Mouse (Mus musculus): ENCODE measurements around the gene Rrn3. TPM values are rescaled to one million over a fixed set of nuclear protein-coding genes. Genes with fewer than 3 reads are reported as not detected.

The Rrn3 gene
- polyA plus RNA-seq, 1 experiment from 2014 or later: 51.5 TPM

DNA sequence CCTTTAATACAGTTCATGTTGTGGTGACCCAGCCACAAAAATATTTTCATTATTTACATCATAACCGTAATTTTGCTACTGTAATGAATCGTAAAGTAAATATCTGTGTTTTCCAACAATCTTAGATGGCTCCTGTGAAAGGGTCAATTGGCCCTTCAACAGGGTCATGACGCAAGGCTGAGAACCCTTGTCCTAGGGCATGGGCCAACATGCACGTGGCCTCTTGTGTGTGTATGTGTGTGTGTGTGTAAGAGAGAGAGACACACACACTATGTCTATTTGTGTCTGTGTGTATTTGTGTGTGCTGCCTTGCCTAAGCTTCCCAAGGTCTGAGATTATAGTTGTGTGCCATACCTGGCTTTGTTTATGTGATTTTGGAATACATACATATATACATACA lies 27.1 kb downstream of the Rrn3 start:
- no peaks in the 10 kb centered on the region for H3K4me1 ChIP-seq (ENCODE audit: control insufficient read depth, insufficient read depth, low read length)
- H3K27me3 ChIP-seq (ENCODE audit: control insufficient read depth, insufficient read depth, low read length): no peaks in the 10 kb centered on the region
- no peak overlapping the region for H3K9ac ChIP-seq (ENCODE audit: low read length)
- H3K27ac ChIP-seq (ENCODE audit: low read length): no peak overlapping the region
- no peak overlapping the region for H3K4me3 ChIP-seq (ENCODE audit: low read length)
- no peaks in the 10 kb centered on the region for H3K9me3 ChIP-seq (replicated peaks; ENCODE audit: control insufficient read depth, low read length)
- WGBS: 91% methylated on average over 4 of the region's 4 CpGs
- ATAC-seq (replicated peaks; ENCODE audit: extremely low read depth, insufficient read depth, low FRiP score): no peak
- peaks cover 62% of the 10 kb centered on the region for H3K36me3 ChIP-seq (ENCODE audit: control insufficient read depth, insufficient read depth)
- H3K4me2 ChIP-seq (ENCODE audit: low read depth, low read length): no peak overlapping the region

- ATAC-seq (replicated peaks; ENCODE audit: extremely low read depth, insufficient read depth, low FRiP score): no peak
- peaks cover 67% of the 10 kb centered on the region for H3K36me3 ChIP-seq (ENCODE audit: control insufficient read depth, insufficient read depth)
- WGBS: 88% methylated on average over 7 of the region's 7 CpGs
These were observed 27.9 kb downstream of the Rrn3 start for GRCm38 (mm10) chr16:13808410-13808809.

GRCm38 (mm10) chr16:13812152-13812551 lies 31.6 kb downstream of the Rrn3 start:
- Histone ChIP-seq H3K4me1 (ENCODE audit: control insufficient read depth, insufficient read depth, low read length) (no peaks in the 10 kb centered on the region), H3K9ac (ENCODE audit: low read length) (no peak overlapping the region), H3K36me3 (ENCODE audit: control insufficient read depth, insufficient read depth) (peaks cover 53% of the 10 kb centered on the region), H3K27me3 (ENCODE audit: control insufficient read depth, insufficient read depth, low read length) (no peaks in the 10 kb centered on the region), H3K27ac (ENCODE audit: low read length) (no peak overlapping the region), H3K4me2 (ENCODE audit: low read depth, low read length) (no peak overlapping the region), H3K9me3 (replicated peaks; ENCODE audit: control insufficient read depth, low read length) (no peaks in the 10 kb centered on the region), H3K4me3 (ENCODE audit: low read length) (no peak overlapping the region)
- ATAC-seq (replicated peaks; ENCODE audit: extremely low read depth, insufficient read depth, low FRiP score): no peak
- 86% methylated on average over 6 of the region's 6 CpGs for WGBS

More at GRCm38 (mm10) chr16:13808410-13808809, 27.9 kb downstream of the Rrn3 start:
- Histone ChIP-seq H3K4me1 (ENCODE audit: control insufficient read depth, insufficient read depth, low read length) (no peaks in the 10 kb centered on the region), H3K4me2 (ENCODE audit: low read depth, low read length) (no peak overlapping the region), H3K27me3 (ENCODE audit: control insufficient read depth, insufficient read depth, low read length) (no peaks in the 10 kb centered on the region), H3K9me3 (replicated peaks; ENCODE audit: control insufficient read depth, low read length) (no peaks in the 10 kb centered on the region), H3K4me3 (ENCODE audit: low read length) (no peak overlapping the region), H3K27ac (ENCODE audit: low read length) (no peak overlapping the region), H3K9ac (ENCODE audit: low read length) (no peak overlapping the region)

GRCm38 (mm10) chr16:13813200-13813599 lies 32.7 kb downstream of the Rrn3 start:
- peaks cover 47% of the 10 kb centered on the region for H3K36me3 ChIP-seq (ENCODE audit: control insufficient read depth, insufficient read depth)
- 91% methylated on average over 3 of the region's 3 CpGs for WGBS

DNA sequence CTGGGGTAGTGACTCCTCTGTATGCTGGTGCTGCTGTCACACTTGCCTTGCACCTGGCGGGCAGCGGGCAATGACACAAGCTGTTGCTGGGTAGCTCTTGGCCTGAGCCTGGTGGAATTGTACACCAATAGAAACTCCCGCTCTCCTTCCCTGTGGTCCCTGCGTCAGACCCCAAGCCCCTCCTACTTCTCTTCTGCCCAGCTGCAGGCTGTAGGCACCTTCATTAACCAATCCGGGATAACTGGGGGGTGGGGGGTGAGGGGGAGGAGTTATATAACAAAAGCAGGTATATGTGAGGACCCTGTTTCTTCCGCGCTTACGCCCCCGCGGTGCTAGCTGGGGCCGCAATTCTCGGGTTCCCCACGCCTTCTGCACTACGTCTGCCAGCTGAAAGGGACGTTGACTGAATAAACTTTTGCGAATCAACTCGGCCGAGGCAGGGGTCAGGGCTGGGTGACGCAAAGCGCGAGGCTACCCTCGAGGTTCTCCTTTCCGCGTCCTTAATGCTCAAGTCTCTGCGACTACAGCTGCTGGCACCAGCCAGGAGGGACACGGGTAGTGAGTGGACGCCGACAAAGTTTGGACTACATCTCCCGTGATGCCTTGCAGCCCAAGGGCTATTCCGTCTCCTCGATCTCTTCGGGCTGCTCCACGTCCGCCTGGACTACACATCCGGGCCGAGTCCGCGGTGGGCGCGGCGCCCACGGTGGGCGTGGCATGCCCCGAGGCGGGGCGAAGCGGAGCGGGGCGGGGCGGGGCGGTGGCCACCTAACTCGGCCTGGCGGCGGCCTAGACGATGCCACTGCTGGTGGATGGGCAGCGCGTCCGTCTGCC lies 38.3 kb downstream of the Rrn3 start, which contains the start of gene Ntan1:
Gene Ntan1, plus strand, starts transcription at position 286 of the 834 bp plus-strand sequence.
- Histone ChIP-seq H3K27me3 (ENCODE audit: control insufficient read depth, insufficient read depth, low read length) (no peaks in the 10 kb centered on the region), H3K4me2 (ENCODE audit: low read depth, low read length) (peak within 1 kb of the TSS; percentile 87), H3K9ac (ENCODE audit: low read length) (peak within 1 kb of the TSS; percentile 97), H3K4me3 (ENCODE audit: low read length) (peak within 1 kb of the TSS; percentile 73), H3K36me3 (ENCODE audit: control insufficient read depth, insufficient read depth) (peaks cover 5% of the 10 kb centered on the region; the same call in 1 of the 2 replicates), H3K27ac (ENCODE audit: low read length) (peak within 1 kb of the TSS; percentile 93), H3K4me1 (ENCODE audit: control insufficient read depth, insufficient read depth, low read length) (peaks cover 11% of the 10 kb centered on the region), H3K9me3 (replicated peaks; ENCODE audit: control insufficient read depth, low read length) (no peaks in the 10 kb centered on the region)
- ATAC-seq (replicated peaks; ENCODE audit: extremely low read depth, insufficient read depth, low FRiP score): peak; percentile 97
- WGBS: under 1% methylated on average over 58 of the region's 58 CpGs

More at GRCm38 (mm10) chr16:13813200-13813599, 32.7 kb downstream of the Rrn3 start:
- Histone ChIP-seq H3K9ac (ENCODE audit: low read length) (no peak overlapping the region), H3K4me3 (ENCODE audit: low read length) (no peak overlapping the region), H3K4me1 (ENCODE audit: control insufficient read depth, insufficient read depth, low read length) (peaks cover 2% of the 10 kb centered on the region), H3K27me3 (ENCODE audit: control insufficient read depth, insufficient read depth, low read length) (no peaks in the 10 kb centered on the region), H3K9me3 (replicated peaks; ENCODE audit: control insufficient read depth, low read length) (no peaks in the 10 kb centered on the region), H3K27ac (ENCODE audit: low read length) (no peak overlapping the region), H3K4me2 (ENCODE audit: low read depth, low read length) (no peak overlapping the region)
- ATAC-seq (replicated peaks; ENCODE audit: extremely low read depth, insufficient read depth, low FRiP score): no peak

DNA sequence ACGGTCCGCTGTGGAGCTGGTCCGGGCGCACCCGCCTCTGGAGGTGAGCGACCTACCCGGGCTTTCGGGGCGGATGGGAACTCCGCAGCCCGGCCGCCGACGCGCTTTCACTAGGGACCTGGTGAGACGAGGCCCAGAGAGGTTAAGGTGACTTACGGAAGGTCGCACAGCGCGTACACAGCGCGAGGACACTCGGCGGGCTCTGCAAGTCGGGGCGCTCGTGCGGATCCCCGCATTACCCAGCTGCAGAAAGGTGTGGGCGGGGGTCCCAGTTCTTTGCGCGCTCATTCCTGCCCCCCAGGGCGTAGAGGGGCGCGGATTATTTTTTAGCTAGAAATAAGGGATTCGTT lies 38.9 kb downstream of the Rrn3 start:
- peak overlapping the region; percentile 82 for H3K27ac ChIP-seq (ENCODE audit: low read length)
- H3K4me2 ChIP-seq (ENCODE audit: low read depth, low read length): peak overlapping the region; percentile 87
- H3K27me3 ChIP-seq (ENCODE audit: control insufficient read depth, insufficient read depth, low read length): no peaks in the 10 kb centered on the region
- peak overlapping the region; percentile 73 for H3K4me3 ChIP-seq (ENCODE audit: low read length)
- ATAC-seq (replicated peaks; ENCODE audit: extremely low read depth, insufficient read depth, low FRiP score): peak; percentile 42
- H3K9ac ChIP-seq (ENCODE audit: low read length): peak overlapping the region; percentile 97
- H3K36me3 ChIP-seq (ENCODE audit: control insufficient read depth, insufficient read depth): peaks cover under 1% of the 10 kb centered on the region; the same call in 1 of the 2 replicates
- no peaks in the 10 kb centered on the region for H3K9me3 ChIP-seq (replicated peaks; ENCODE audit: control insufficient read depth, low read length)
- WGBS: under 1% methylated on average over 36 of the region's 36 CpGs
- H3K4me1 ChIP-seq (ENCODE audit: control insufficient read depth, insufficient read depth, low read length): peaks cover 11% of the 10 kb centered on the region

DNA sequence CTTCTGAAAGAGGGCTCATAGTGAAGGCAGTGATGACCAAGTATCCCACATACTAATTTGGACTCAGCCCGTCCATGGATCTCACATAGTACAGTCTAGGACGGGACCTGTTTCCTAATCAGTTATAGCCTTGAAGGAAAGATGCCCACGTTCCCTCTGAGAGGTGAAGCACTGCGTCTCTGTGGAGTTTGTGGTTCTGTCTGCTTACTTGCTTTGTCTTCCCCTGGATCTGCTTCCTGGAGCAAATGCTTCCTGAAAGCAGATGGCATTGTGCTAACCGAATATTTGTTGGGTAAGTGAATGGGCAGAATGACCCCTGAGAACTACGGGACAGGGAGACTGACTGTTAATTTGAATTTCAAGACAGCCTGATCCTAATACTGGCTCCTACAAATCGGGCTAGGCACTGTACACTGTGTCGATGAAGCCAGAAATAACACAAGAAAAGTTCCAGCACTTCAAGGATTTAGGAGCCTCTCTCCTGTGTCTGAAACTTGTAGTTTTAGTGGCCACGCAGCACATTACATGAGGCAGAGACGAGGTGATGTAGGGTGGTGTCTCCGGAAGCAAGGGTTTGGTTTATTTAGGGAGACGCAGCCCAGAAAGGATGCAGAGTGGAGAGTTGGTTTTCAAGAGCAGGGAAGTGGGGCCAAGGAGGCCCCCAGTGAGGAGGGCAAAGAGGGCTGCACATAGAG lies 39.4 kb downstream of the Rrn3 start:
- H3K9me3 ChIP-seq (replicated peaks; ENCODE audit: control insufficient read depth, low read length): no peaks in the 10 kb centered on the region
- H3K4me2 ChIP-seq (ENCODE audit: low read depth, low read length): peak overlapping the region; percentile 87
- H3K36me3 ChIP-seq (ENCODE audit: control insufficient read depth, insufficient read depth): no peaks in the 10 kb centered on the region
- 18% methylated on average over 12 of the region's 12 CpGs for WGBS
- peak overlapping the region; percentile 73 for H3K4me3 ChIP-seq (ENCODE audit: low read length)
- H3K9ac ChIP-seq (ENCODE audit: low read length): peak overlapping the region; percentile 97
- no peak for ATAC-seq (replicated peaks; ENCODE audit: extremely low read depth, insufficient read depth, low FRiP score)
- H3K4me1 ChIP-seq (ENCODE audit: control insufficient read depth, insufficient read depth, low read length): peaks cover 11% of the 10 kb centered on the region
- peak overlapping the region; percentile 82 for H3K27ac ChIP-seq (ENCODE audit: low read length)
- H3K27me3 ChIP-seq (ENCODE audit: control insufficient read depth, insufficient read depth, low read length): no peaks in the 10 kb centered on the region

DNA sequence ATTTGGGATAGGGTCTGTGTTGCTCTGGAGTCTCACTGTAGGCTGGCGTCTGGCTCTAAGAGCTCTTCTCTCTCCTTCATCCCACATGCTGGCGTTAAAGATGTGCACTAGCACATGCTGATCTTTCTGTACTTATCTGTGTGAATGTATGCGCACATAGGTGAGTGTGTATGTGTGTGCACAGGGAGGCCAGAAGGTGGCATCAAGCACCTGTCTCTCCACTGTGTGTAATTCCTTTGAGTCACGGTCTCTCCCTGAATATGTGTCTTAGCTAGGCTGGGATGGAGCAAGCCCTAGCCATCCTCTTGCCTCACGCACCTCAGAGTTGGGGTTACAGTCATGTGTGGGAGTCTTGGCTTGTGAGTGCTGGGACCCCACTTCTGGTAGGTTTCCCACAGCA lies 40.3 kb downstream of the Rrn3 start:
- Histone ChIP-seq H3K9me3 (replicated peaks; ENCODE audit: control insufficient read depth, low read length) (no peaks in the 10 kb centered on the region), H3K4me1 (ENCODE audit: control insufficient read depth, insufficient read depth, low read length) (peaks cover 15% of the 10 kb centered on the region), H3K27me3 (ENCODE audit: control insufficient read depth, insufficient read depth, low read length) (no peaks in the 10 kb centered on the region), H3K4me2 (ENCODE audit: low read depth, low read length) (peak overlapping the region; percentile 87; the same call in 1 of the 2 replicates), H3K27ac (ENCODE audit: low read length) (no peak overlapping the region), H3K9ac (ENCODE audit: low read length) (no peak overlapping the region), H3K36me3 (ENCODE audit: control insufficient read depth, insufficient read depth) (no peaks in the 10 kb centered on the region), H3K4me3 (ENCODE audit: low read length) (no peak overlapping the region)
- 97% methylated on average over 5 of the region's 5 CpGs for WGBS
- no peak for ATAC-seq (replicated peaks; ENCODE audit: extremely low read depth, insufficient read depth, low FRiP score)
